Mouse (Mus musculus): ENCODE data around the gene Ints4. TPM values are rescaled to one million over a fixed set of nuclear protein-coding genes. Genes with fewer than 3 reads are reported as not detected.
A peak's percentile ranks its signal among the peaks of the same experiment; 100 is the strongest.

Ints4 gene
- polyA plus RNA-seq, 1 experiment from 2014 or later, result 37.8 TPM

GRCm38 (mm10) chr7:97590488-97590887 is 109.7 kb downstream of the Ints4 start:
- ATAC-seq (replicated peaks; ENCODE audit: insufficient number of reproducible peaks, low FRiP score, low TSS enrichment), result no peak
- WGBS (ENCODE audit: insufficient replicate concordance), result 4% methylated on average over 3 of the region's 3 CpGs
- Histone ChIP-seq H3K4me2 (0 out of 2 replicates have a peak overlapping the region, but pooled peaks have one; percentile 3), H3K27ac (ENCODE audit: low read depth, low read length) (no peak overlapping the region), H3K4me3 (ENCODE audit: low read depth, low read length) (no peak overlapping the region), H3K9ac (ENCODE audit: low read depth, low read length) (no peak overlapping the region), H3K4me1 (ENCODE audit: control insufficient read depth, insufficient read depth, low read length) (peaks cover 33% of the 10 kb centered on the region), H3K9me3 (replicated peaks; ENCODE audit: control insufficient read depth, low read length) (no peaks in the 10 kb centered on the region), H3K27me3 (ENCODE audit: control insufficient read depth, insufficient read depth, low read length) (no peaks in the 10 kb centered on the region), H3K36me3 (ENCODE audit: control insufficient read depth, insufficient read depth, low read length) (no peaks in the 10 kb centered on the region)

Other genes starting within 250 kb of the Ints4 start
- gene Usp35, start 148.9 kb upstream of the Ints4 start, polyA plus RNA-seq (2014; fragmentation: Nextera tagmentation; extraction: Ambion mirVana), result 1.3 and 1.7 TPM in 2 replicates
- gene Kctd21, start 148.6 kb upstream of the Ints4 start, polyA plus RNA-seq (2014; fragmentation: Nextera tagmentation; extraction: Ambion mirVana), result 3.6 and 3.8 TPM in 2 replicates
- 35.1 and 39.2 TPM in 2 replicates for gene Alg8, start 109.3 kb upstream of the Ints4 start, polyA plus RNA-seq (2014; fragmentation: Nextera tagmentation; extraction: Ambion mirVana)
- 502 and 505 TPM in 2 replicates for gene Ndufc2, start 81.0 kb upstream of the Ints4 start, polyA plus RNA-seq (2014; fragmentation: Nextera tagmentation; extraction: Ambion mirVana)
- 0.11 and 0.96 TPM in 2 replicates for gene Thrsp, start 63.2 kb upstream of the Ints4 start, polyA plus RNA-seq (2014; fragmentation: Nextera tagmentation; extraction: Ambion mirVana)
- 0.66 and 0.67 TPM in 2 replicates for gene Kctd14, start 29.6 kb upstream of the Ints4 start, polyA plus RNA-seq (2014; fragmentation: Nextera tagmentation; extraction: Ambion mirVana)
- 34.1 and 37.0 TPM in 2 replicates for gene Aamdc, start 98.5 kb downstream of the Ints4 start, polyA plus RNA-seq (2014; fragmentation: Nextera tagmentation; extraction: Ambion mirVana)
- 13.3 and 16.2 TPM in 2 replicates for gene Rsf1, start 98.9 kb downstream of the Ints4 start, polyA plus RNA-seq (2014; fragmentation: Nextera tagmentation; extraction: Ambion mirVana)
- 122 and 123 TPM in 2 replicates for gene Clns1a, start 215.7 kb downstream of the Ints4 start, polyA plus RNA-seq (2014; fragmentation: Nextera tagmentation; extraction: Ambion mirVana)